Mouse (Mus musculus): ENCODE results near the gene Rrp1b. TPM values are rescaled to one million over a fixed set of nuclear protein-coding genes. Genes with fewer than 3 reads are reported as not detected.

Rrp1b gene
- polyA plus RNA-seq, 1 experiment from 2014 or later: 38.0 TPM

GRCm38 (mm10) chr17:32067541-32067940, 31.6 kb downstream of the Rrp1b start:
- H3K36me3 ChIP-seq (ENCODE audit: insufficient read depth, low read length): no peaks in the 10 kb centered on the region
- H3K4me1 ChIP-seq (replicated peaks; ENCODE audit: insufficient read depth, low read length): no peaks in the 10 kb centered on the region
- no peak overlapping the region for H3K4me2 ChIP-seq (ENCODE audit: low read length)
- TF ChIP-seq CTCF (IDR thresholded peaks at IDR 0.05; ENCODE audit: low read depth): peak; percentile 17; the same call in 1 of the 2 replicates
- DNase-seq (ENCODE audit: low spot score): peak; percentile 27
- no peak overlapping the region for H3K9ac ChIP-seq (ENCODE audit: low read depth, low read length)
- H3K4me3 ChIP-seq (replicated peaks; ENCODE audit: low read depth, low read length): no peak overlapping the region
- WGBS: 48% methylated on average over 9 of the region's 9 CpGs
- H3K9me3 ChIP-seq (replicated peaks; ENCODE audit: low read length): no peaks in the 10 kb centered on the region
- no peak overlapping the region for H3K27ac ChIP-seq
- no peaks in the 10 kb centered on the region for H3K27me3 ChIP-seq (ENCODE audit: insufficient read depth, low read length)
- ATAC-seq (replicated peaks; ENCODE audit: low FRiP score, low read depth): no peak

- H3K4me3 ChIP-seq (replicated peaks; ENCODE audit: low read depth, low read length): no peak overlapping the region
- no peak overlapping the region for H3K9ac ChIP-seq (ENCODE audit: low read depth, low read length)
- H3K9me3 ChIP-seq (replicated peaks; ENCODE audit: low read length): no peaks in the 10 kb centered on the region
- TF ChIP-seq CTCF (IDR thresholded peaks at IDR 0.05; ENCODE audit: low read depth): no peak
- 89% methylated on average over 11 of the region's 11 CpGs for WGBS
- DNase-seq (ENCODE audit: low spot score) (no peak), ATAC-seq (replicated peaks; ENCODE audit: low FRiP score, low read depth) (no peak)
- H3K4me1 ChIP-seq (replicated peaks; ENCODE audit: insufficient read depth, low read length): no peaks in the 10 kb centered on the region
- no peaks in the 10 kb centered on the region for H3K27me3 ChIP-seq (ENCODE audit: insufficient read depth, low read length)
- H3K36me3 ChIP-seq (ENCODE audit: insufficient read depth, low read length): no peaks in the 10 kb centered on the region
- no peak overlapping the region for H3K4me2 ChIP-seq (ENCODE audit: low read length)
- no peak overlapping the region for H3K27ac ChIP-seq
Measured at GRCm38 (mm10) chr17:32068381-32068780, 32.5 kb downstream of the Rrp1b start.

GRCm38 (mm10) chr17:32068810-32069209, 32.9 kb downstream of the Rrp1b start:
- 91% methylated on average over 2 of the region's 2 CpGs for WGBS
- no peak for ATAC-seq (replicated peaks; ENCODE audit: low FRiP score, low read depth)
- no peak for TF ChIP-seq CTCF (IDR thresholded peaks at IDR 0.05; ENCODE audit: low read depth)

GRCm38 (mm10) chr17:32073359-32073758, 37.5 kb downstream of the Rrp1b start:
- no peak overlapping the region for H3K27ac ChIP-seq
- H3K4me2 ChIP-seq (ENCODE audit: low read length): no peak overlapping the region
- no peak overlapping the region for H3K9ac ChIP-seq (ENCODE audit: low read depth, low read length)
- H3K27me3 ChIP-seq (ENCODE audit: insufficient read depth, low read length): no peaks in the 10 kb centered on the region
- no peak; the same call in 1 of the 2 replicates for ATAC-seq (replicated peaks; ENCODE audit: low FRiP score, low read depth)
- TF ChIP-seq CTCF (IDR thresholded peaks at IDR 0.05; ENCODE audit: low read depth): peak; percentile 90
- H3K9me3 ChIP-seq (replicated peaks; ENCODE audit: low read length): no peaks in the 10 kb centered on the region
- 7% methylated on average over 2 of the region's 2 CpGs for WGBS
- peak; percentile 62 for DNase-seq (ENCODE audit: low spot score)
- no peaks in the 10 kb centered on the region for H3K36me3 ChIP-seq (ENCODE audit: insufficient read depth, low read length)
- no peaks in the 10 kb centered on the region for H3K4me1 ChIP-seq (replicated peaks; ENCODE audit: insufficient read depth, low read length)
- no peak overlapping the region for H3K4me3 ChIP-seq (replicated peaks; ENCODE audit: low read depth, low read length)

More at GRCm38 (mm10) chr17:32068810-32069209, 32.9 kb downstream of the Rrp1b start:
- Histone ChIP-seq H3K9me3 (replicated peaks; ENCODE audit: low read length) (no peaks in the 10 kb centered on the region), H3K4me1 (replicated peaks; ENCODE audit: insufficient read depth, low read length) (no peaks in the 10 kb centered on the region), H3K4me2 (ENCODE audit: low read length) (no peak overlapping the region), H3K27ac (no peak overlapping the region), H3K27me3 (ENCODE audit: insufficient read depth, low read length) (no peaks in the 10 kb centered on the region), H3K36me3 (ENCODE audit: insufficient read depth, low read length) (no peaks in the 10 kb centered on the region), H3K9ac (ENCODE audit: low read depth, low read length) (no peak overlapping the region), H3K4me3 (replicated peaks; ENCODE audit: low read depth, low read length) (no peak overlapping the region)
- no peak for DNase-seq (ENCODE audit: low spot score)

GRCm38 (mm10) chr17:32074658-32075057, 38.8 kb downstream of the Rrp1b start:
- Histone ChIP-seq H3K27me3 (ENCODE audit: insufficient read depth, low read length) (no peaks in the 10 kb centered on the region), H3K27ac (no peak overlapping the region), H3K4me1 (replicated peaks; ENCODE audit: insufficient read depth, low read length) (no peaks in the 10 kb centered on the region), H3K9me3 (replicated peaks; ENCODE audit: low read length) (no peaks in the 10 kb centered on the region), H3K36me3 (ENCODE audit: insufficient read depth, low read length) (no peaks in the 10 kb centered on the region), H3K4me3 (replicated peaks; ENCODE audit: low read depth, low read length) (no peak overlapping the region), H3K9ac (ENCODE audit: low read depth, low read length) (no peak overlapping the region), H3K4me2 (ENCODE audit: low read length) (no peak overlapping the region)
- WGBS: 74% methylated on average over 4 of the region's 4 CpGs
- TF ChIP-seq CTCF (IDR thresholded peaks at IDR 0.05; ENCODE audit: low read depth): no peak
- DNase-seq (ENCODE audit: low spot score): no peak
- no peak for ATAC-seq (replicated peaks; ENCODE audit: low FRiP score, low read depth)

- peak; percentile 44; the same call in 1 of the 2 replicates for ATAC-seq (replicated peaks; ENCODE audit: low FRiP score, low read depth)
- WGBS: 0% methylated on average over 2 of the region's 2 CpGs
Measured at GRCm38 (mm10) chr17:32075164-32075563, 39.3 kb downstream of the Rrp1b start.

GRCm38 (mm10) chr17:32083351-32083750, 47.5 kb downstream of the Rrp1b start:
- H3K9ac ChIP-seq (ENCODE audit: low read depth, low read length): no peak overlapping the region
- H3K36me3 ChIP-seq (ENCODE audit: insufficient read depth, low read length): no peaks in the 10 kb centered on the region
- H3K4me3 ChIP-seq (replicated peaks; ENCODE audit: low read depth, low read length): no peak overlapping the region
- no peak for TF ChIP-seq CTCF (IDR thresholded peaks at IDR 0.05; ENCODE audit: low read depth)
- no peaks in the 10 kb centered on the region for H3K9me3 ChIP-seq (replicated peaks; ENCODE audit: low read length)
- DNase-seq (ENCODE audit: low spot score): no peak
- no peaks in the 10 kb centered on the region for H3K27me3 ChIP-seq (ENCODE audit: insufficient read depth, low read length)
- H3K27ac ChIP-seq: no peak overlapping the region
- WGBS: 92% methylated on average over 2 of the region's 2 CpGs
- no peak overlapping the region for H3K4me2 ChIP-seq (ENCODE audit: low read length)
- no peaks in the 10 kb centered on the region for H3K4me1 ChIP-seq (replicated peaks; ENCODE audit: insufficient read depth, low read length)
- ATAC-seq (replicated peaks; ENCODE audit: low FRiP score, low read depth): no peak

More at GRCm38 (mm10) chr17:32075164-32075563, 39.3 kb downstream of the Rrp1b start:
- H3K4me3 ChIP-seq (replicated peaks; ENCODE audit: low read depth, low read length): no peak overlapping the region
- TF ChIP-seq CTCF (IDR thresholded peaks at IDR 0.05; ENCODE audit: low read depth): peak; percentile 86
- DNase-seq (ENCODE audit: low spot score): peak; percentile 74
- H3K27ac ChIP-seq: no peak overlapping the region
- H3K4me1 ChIP-seq (replicated peaks; ENCODE audit: insufficient read depth, low read length): no peaks in the 10 kb centered on the region
- H3K4me2 ChIP-seq (ENCODE audit: low read length): no peak overlapping the region
- H3K9ac ChIP-seq (ENCODE audit: low read depth, low read length): no peak overlapping the region
- no peaks in the 10 kb centered on the region for H3K36me3 ChIP-seq (ENCODE audit: insufficient read depth, low read length)
- H3K9me3 ChIP-seq (replicated peaks; ENCODE audit: low read length): no peaks in the 10 kb centered on the region
- no peaks in the 10 kb centered on the region for H3K27me3 ChIP-seq (ENCODE audit: insufficient read depth, low read length)

Data from kidney, postnatal 0 days (tissue).